Mouse (Mus musculus) kidney, adult 9 months (tissue): ENCODE results near the gene Clgn.
"Not testable (repeated sequence)": the region's sequence is repeated elsewhere in the genome, so short reads cannot be mapped to it uniquely, and the experiment has no call there.

Experiments
- DNase-seq: peaks from one replicate; pipeline ENCODE4 v3.0.0; 2022

Clgn gene

DNA sequence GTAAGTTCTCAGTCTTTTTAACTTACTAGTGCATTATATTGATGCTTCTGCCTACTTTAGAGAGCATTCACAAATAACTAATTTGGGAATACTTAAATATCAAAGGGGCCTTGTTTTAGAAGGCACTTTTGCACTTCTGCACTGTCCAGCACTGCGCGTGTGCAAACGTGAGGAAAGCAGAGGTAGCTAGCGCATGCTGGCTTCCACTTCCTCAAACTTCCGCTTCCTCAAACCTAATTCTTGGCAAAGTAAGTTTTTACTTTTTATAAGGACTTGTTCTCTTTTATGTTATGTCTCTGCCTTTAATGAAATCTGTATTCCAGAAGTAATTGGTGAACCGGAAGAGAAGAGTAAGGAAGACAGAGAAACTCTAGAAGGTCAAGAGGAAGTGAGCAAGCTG, 35.5 kb downstream of the Clgn start:
- DNase-seq: no peak

DNA sequence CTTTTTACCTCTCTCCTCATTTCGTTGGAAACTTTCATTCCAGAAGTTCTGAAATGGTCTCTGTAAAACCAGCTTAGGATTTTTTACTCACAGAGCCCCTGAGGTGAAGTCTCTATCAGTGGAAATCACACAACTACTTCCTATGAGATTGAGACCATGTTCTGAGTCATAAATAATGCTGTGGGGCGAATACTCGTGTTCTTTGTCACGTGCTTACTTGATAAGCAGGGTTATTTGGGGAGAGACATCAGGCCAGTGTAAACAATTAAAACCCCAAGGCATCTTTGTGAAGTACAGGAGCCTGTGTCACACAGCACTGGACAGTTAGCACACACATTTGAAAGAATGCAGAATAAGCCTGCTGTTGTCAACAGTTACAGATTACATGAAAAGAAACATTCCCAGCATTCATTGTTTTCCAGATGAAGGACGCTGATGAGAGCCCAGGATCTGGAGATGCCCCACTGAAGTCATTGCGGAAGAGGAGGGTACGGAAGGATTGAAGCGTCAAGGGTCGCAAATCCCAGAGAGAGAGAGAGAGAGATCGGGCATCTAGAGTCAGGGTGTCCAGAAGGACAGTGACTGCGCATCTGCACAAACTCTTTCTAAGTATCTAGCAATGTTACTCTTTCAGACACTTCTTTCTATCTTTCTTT, 36.6 kb downstream of the Clgn start:
- DNase-seq: peak; percentile 33

DNA sequence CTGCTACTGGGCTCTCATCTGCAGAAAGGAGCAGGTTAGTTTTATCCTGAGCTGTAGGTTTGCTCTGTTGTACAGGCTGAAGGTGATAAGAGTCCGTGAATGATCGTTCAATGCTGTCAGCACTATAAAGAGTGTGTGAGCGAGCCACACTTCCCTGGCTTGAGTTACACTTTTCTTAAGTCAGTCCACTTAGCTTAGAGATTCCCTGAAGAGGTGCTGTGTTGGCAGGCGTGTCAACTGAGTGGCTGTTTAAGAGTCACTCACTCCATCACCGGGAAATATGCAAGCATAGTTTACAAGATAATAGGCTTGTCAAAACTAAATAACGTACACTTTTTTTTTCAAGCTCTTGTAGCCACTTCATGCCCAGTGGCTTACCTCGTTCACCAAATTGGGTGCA, 37.3 kb downstream of the Clgn start:
- DNase-seq: no peak

DNA sequence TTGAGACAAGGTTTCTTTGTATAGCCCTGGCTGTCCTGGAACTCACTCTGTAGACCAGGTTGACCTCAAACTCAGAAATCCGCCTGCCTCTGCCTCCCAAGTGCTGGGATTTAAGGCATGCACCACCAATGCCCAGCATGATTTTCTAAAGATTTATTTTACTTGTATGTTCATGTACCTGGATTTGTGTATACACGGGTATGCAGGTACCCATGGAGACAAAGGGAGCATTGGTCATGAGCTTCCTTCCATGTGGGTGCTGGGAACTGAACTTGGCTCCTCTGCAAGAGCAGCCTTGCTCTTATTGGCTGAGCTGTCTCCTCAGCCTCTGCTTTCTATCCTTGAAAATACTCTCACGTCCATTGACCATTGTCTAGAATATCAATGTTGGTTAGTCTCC, 39.0 kb downstream of the Clgn start:
- DNase-seq: not testable (repeated sequence)

DNA sequence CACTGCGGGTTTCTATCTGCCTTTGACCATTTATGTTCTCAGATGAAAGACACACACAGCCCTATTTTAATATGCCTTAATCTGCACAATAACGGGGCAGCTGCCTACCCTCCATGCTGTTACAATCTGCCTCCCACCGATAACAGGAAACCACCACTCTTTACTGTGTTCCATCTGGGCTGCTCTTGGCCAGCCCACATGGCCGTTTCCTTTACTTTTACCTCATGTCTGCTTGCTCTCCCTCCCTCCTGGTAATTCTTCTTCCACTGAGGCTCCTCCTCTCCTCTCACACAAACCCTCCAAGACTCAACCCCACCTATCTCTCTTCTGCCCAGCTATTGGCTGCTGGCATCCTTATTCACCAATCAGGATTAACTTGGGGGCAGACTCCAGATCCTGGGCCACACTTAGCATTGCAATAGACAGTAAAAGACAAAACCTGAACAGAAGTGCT, 39.4 kb downstream of the Clgn start:
- DNase-seq: no peak

DNA sequence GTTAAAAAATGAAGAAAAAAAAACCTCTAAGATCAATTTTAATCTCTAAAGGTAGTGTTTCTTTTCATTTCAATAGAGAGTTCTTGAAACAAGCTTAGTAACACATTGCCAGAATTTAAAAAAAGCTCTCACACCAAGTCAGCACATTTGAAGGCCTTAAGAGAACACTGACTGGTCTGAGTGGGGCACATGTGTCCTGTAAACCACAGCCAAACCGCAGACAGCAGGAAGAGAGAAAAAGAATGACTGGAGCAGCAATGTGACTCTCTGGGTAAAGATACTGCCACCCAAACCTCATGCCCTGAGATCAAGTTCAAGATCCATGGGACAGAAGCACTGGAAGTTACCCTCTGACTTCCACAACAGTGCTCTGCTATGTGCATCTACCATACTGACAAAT, 47.4 kb downstream of the Clgn start:
- no peak for DNase-seq

DNA sequence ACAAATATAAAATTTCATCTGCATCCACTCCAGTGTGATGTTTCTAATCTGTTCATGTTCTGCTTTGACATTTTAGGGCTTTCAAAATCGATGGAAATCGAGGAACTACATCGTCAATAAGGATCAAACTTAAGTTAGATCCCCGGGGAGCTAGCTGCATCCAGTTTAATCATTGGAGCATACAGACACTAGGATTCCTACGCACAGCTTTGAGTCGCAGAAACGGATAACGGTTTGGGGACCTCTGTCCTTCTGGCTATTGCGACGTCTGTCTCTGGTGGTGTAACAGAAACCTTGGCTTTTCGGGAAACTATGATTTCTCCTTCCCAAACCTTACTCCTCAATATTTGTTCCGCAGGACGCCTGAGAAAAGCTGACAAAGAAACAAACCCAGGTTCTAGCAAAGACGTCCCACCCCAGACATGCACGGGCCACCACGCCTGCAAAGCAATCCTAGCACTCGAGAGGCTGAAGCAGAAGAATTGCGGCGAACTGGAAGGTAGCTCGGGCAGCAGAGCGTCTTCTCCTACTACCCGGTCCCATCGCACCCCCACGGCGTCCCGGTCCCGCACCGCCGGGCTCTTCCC, 52.1 kb downstream of the Clgn start:
- DNase-seq: no peak

DNA sequence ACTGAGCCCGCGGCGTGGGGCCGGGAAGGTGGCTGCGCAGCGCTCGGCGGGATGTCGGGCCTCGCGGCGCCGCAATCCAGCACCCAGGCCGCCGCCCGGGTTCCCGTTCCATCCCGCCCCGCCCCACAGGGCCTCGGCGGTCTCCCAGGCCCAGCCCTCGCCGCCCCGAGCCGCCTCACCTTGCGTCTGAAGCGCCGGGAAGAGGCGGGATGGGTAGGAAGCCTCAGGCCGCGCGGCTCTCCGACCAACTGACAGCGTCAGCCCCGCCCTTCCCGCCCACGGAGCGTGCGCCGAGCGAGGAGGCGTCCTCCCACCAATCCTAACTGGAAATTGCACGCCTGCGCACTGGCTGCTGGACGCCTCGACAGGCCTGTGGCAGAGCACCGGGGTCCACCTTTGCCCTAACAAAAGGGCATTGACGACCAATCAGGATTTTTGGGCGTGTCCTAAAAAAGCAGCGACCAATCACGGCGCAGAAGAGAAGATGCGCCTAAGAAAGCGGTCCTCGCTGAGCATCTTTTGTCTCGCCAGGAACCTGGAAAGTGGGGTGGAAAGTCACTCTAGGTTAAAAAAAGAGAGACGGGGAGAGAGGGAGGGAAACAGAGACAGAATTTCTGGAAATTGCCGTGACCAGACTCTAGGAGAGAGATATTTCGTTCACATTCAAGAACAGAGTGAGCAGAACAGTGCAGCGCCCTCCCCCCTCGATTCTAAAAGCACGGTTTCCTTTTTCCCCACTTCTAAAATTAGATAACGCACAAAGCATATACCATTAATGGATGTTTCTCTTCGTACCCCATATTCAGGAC, 52.8 kb downstream of the Clgn start:
- DNase-seq: peak; percentile 97

DNA sequence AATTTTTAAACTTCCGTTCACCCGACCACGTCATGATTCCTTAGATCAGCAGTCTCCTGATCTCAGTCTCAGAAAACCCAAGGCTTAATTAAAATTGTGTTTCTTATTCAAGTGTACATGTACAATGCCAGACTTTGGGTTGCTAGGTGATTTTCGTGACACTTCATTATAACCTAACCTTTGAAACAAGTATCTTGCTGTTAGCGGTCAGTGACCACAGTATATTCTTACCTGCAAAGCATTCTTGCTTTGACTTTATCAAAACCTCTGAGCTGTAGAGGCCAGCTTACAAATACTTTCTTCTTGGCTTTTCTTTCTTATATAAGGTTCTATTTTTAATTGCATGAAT, 53.4 kb downstream of the Clgn start:
- no peak for DNase-seq

DNA sequence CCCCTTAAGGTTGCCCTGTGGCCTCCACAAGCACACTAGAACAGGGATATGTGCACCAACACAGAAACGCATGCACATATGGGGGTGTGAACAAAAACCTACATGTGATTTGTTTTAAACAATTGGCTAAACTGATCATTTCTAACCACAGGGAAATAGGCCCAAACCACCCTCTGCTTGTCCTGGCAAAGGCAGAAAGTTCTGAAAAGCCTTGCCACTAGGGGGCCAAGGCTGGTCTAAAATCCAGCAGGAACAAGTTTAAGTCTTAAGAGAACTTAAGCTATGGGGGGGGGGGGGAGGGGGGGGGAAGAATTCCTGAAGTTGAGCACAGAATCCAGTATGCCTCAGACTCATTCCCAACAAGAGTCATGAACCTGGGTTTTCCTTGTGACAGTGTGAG, 60.3 kb downstream of the Clgn start:
- peak; percentile 33 for DNase-seq

DNA sequence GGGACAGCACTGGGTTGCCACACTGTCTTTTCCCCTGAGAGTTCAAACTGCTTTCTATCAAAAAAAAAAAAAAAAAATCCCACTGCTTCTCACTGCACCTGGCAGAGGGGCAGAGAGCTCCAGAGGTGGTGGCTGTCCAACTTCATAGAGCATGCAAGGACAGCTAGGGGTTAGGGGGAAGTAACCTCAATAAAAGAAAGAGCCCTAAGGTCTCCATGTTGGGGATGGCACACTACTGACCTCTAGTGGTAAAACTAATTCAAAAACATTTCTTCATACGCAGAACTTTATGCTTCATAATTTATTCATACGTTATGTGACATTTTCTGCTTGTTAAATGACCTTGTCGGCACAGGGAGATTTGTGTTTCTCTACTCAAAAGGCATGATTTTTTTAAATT, 61.4 kb downstream of the Clgn start:
- no peak for DNase-seq

DNA sequence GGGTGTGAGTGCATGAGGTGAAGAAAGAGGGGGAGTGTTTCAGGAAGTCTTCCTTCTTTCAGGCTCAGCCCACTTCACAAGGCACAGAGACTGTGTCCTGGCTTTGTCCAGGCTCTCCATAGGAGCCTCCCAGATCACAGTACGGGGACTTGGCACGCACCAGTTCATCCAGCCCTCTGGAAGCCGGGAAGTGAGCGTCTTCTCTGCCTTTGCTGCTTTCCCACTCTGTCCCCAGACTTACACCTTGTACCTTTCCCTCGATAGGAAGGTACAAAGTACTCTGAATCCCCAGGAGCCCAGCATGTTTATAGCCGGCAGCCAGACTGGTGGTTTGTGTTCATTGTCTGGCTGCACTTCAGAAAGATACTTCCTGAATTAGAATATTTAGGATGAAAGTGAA, 67.5 kb downstream of the Clgn start:
- peak; percentile 79 for DNase-seq

DNA sequence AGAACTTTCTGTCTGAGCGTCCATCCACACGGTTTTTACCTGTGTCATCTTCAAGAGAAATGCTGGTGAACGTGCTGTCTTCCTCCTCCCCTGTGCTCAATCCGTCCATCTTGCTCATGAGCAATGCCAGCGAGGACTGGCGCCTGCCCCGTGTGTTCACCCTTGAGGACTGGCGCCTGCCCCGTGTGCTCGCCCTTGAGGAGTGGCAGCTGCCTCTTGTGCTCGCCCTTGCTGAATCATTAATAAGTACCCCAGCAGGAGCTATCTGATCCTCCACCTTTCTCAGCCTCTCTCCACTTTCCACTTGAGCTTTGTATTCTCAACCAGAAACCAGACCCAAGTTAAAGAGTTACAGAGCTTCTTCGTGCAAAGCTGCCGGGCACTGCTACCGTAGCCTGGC, 68.6 kb downstream of the Clgn start, which contains the start of gene Scoc:
Gene Scoc, minus strand, starts transcription at position 170 of the 400 bp plus-strand sequence.
- DNase-seq: peak; percentile 94

DNA sequence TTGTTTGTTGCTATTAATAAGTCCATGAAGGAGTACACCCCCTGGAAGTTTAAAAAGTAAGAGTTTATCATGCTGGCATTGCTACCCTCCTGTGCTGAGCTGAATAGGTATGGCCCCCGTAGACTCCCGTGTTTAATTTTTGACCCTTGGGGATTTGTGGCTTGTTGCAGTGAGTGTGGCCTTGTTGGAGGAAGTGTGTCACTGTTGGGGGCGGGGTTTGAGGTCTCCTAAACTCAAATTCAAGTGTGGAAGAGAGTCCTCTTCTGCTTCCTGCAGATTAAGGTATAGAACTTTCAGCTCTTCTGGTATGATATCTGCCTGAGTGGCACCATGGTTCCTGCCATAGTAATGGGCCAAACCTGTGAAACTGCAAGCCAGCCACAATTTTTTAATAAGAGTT, 69.9 kb downstream of the Clgn start:
- no peak for DNase-seq
